Comparison of ENCODE assay signal across 7 mouse cellular contexts in the genomic region with DNA sequence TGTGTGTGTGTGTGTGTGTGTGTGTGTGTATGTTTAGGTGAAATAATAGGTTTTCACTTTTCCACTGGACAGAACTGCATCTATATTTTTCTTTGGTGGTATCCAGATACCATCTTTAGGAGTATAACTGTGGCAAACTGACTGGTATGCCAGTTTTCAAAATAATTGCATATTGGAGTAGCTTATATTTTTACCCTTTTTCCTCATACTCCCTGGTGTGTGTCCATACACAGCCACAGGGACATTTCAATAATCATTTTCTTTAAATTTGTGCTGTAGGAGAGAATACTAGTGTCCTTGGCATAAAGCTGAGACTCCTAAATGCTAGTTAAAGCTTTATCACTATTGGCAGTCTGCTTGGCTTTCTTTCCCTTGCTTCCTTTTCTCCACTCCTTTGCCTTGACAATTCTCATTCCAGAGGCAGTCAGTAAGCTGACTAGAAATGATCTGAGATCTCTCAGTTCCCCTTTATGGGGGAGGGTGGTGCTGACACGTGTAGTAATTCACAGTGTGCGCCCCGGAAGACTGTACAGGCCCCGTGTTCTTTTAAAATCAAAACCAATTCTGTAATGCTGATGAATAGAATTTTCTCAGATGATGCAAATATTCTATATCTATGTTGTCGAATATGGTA. TPM values are rescaled to one million over a fixed set of nuclear protein-coding genes. Genes with fewer than 3 reads are reported as not detected.
DNase-seq lines count a peak whose midpoint lies in the region; ATAC-seq and TF ChIP-seq lines count a peak whose summit lies in the region.

No protein-coding gene starts in this region.

- H3K9me3 ChIP-seq in forebrain, embryonic 11.5 days (ENCODE audit: control insufficient read depth, low read length): no peaks in the 10 kb centered on the region
- H3K9me3 ChIP-seq in intestine, postnatal 0 days (ENCODE audit: control insufficient read depth): no peaks in the 10 kb centered on the region

- H3K4me1 ChIP-seq in thymus, adult 2 months (replicated peaks; ENCODE audit: control insufficient read depth, insufficient read depth, low read length): no peaks in the 10 kb centered on the region
- peaks cover 3% of the 10 kb centered on the region; the same call in 1 of the 2 replicates for H3K4me1 ChIP-seq in forebrain, embryonic 11.5 days (replicated peaks; ENCODE audit: control insufficient read depth, insufficient read depth, low read length)
- H3K4me1 ChIP-seq in intestine, postnatal 0 days (replicated peaks; ENCODE audit: control insufficient read depth, insufficient read depth, low read length): no peaks in the 10 kb centered on the region

- H3K4me2 ChIP-seq in forebrain, embryonic 11.5 days (ENCODE audit: low read depth, low read length, severe bottlenecking): peak overlapping the region; percentile 64
- H3K4me2 ChIP-seq in intestine, postnatal 0 days (replicated peaks; ENCODE audit: low read depth): peak overlapping the region; percentile 77

- peak; percentile 36 for DNase-seq in thymus, adult 2 months
- no peak for DNase-seq in thymus, adult 18-20 months
- DNase-seq in forebrain, embryonic 11.5 days (ENCODE audit: low spot score): no peak
- peak; percentile 14 to 23 for DNase-seq in monocyte, adult 2 months (ENCODE audit: low read depth in 1 of 2, low spot score in 2 of 2)
- no peak for DNase-seq in frontal cortex, postnatal 10 days (ENCODE audit: low spot score in 2 of 2)
- no peak for DNase-seq in right cerebral cortex, adult 2 months (ENCODE audit: low spot score in 2 of 2)

- 0 out of 2 replicates have a peak, but pooled peaks cover 3% of the 10 kb centered on the region for H3K36me3 ChIP-seq in thymus, adult 2 months (ENCODE audit: control insufficient read depth, insufficient read depth, low read length)
- no peaks in the 10 kb centered on the region for H3K36me3 ChIP-seq in forebrain, embryonic 11.5 days (ENCODE audit: control insufficient read depth, insufficient read depth, low read length)
- H3K36me3 ChIP-seq in intestine, postnatal 0 days (ENCODE audit: control insufficient read depth, insufficient read depth): no peaks in the 10 kb centered on the region

- WGBS in thymus, adult 2 months: 2% methylated on average over 5 of the region's 5 CpGs
- WGBS in forebrain, embryonic 11.5 days: 73% methylated on average over 5 of the region's 5 CpGs
- WGBS in intestine, postnatal 0 days: 19% methylated on average over 5 of the region's 5 CpGs

- no peak for TF ChIP-seq POLR2A in thymus, adult 2 months (IDR thresholded peaks at IDR 0.05; ENCODE audit: control insufficient read depth, extremely low read depth, insufficient read depth, low read length, poor library complexity)

- peak overlapping the region; percentile 50 for H3K9ac ChIP-seq in forebrain, embryonic 11.5 days (ENCODE audit: low read length)
- peak overlapping the region; percentile 8; the same call in 1 of the 2 replicates for H3K9ac ChIP-seq in intestine, postnatal 0 days (ENCODE audit: low read depth, low read length)

- TF ChIP-seq CTCF in thymus, adult 2 months (IDR thresholded peaks at IDR 0.05; ENCODE audit: borderline replicate concordance, control insufficient read depth, extremely low read depth, insufficient read depth, low read length, poor library complexity): no peak
- TF ChIP-seq CTCF in intestine, postnatal 0 days (IDR thresholded peaks at IDR 0.05; ENCODE audit: low read depth): no peak

- no peak for ATAC-seq in forebrain, embryonic 11.5 days (replicated peaks; ENCODE audit: low FRiP score)
- ATAC-seq in intestine, postnatal 0 days: no peak

- H3K27ac ChIP-seq in thymus, adult 2 months (ENCODE audit: control insufficient read depth, insufficient read depth, low read length): no peak overlapping the region
- H3K27ac ChIP-seq in forebrain, embryonic 11.5 days (ENCODE audit: low read depth, low read length): no peak overlapping the region
- H3K27ac ChIP-seq in intestine, postnatal 0 days (ENCODE audit: low read depth, low read length): no peak overlapping the region

- H3K27me3 ChIP-seq in thymus, adult 2 months (ENCODE audit: control insufficient read depth, insufficient read depth, low read length): no peaks in the 10 kb centered on the region
- no peaks in the 10 kb centered on the region for H3K27me3 ChIP-seq in forebrain, embryonic 11.5 days (ENCODE audit: control insufficient read depth, insufficient read depth, low read length)
- H3K27me3 ChIP-seq in intestine, postnatal 0 days (replicated peaks; ENCODE audit: control insufficient read depth, insufficient read depth, low read length): no peaks in the 10 kb centered on the region

- no peak overlapping the region for H3K4me3 ChIP-seq in thymus, adult 2 months (ENCODE audit: control insufficient read depth, insufficient read depth, low read length)
- peak overlapping the region; percentile 99 for H3K4me3 ChIP-seq in forebrain, embryonic 11.5 days (ENCODE audit: low read depth, low read length)
- H3K4me3 ChIP-seq in intestine, postnatal 0 days (ENCODE audit: low read depth, low read length): peak overlapping the region; percentile 100

RNA-seq across cellular contexts. Expression of gene Rsbn1, which starts 2.4 kb away (rescaled TPM):
- polyA plus RNA-seq in thymus, adult 2 months (2012; rRNA removed): 10.9 and 12.9 TPM in 2 replicates
- polyA plus RNA-seq in forebrain, embryonic 11.5 days (2014; fragmentation: Nextera tagmentation; extraction: Ambion mirVana): 21.6 and 23.6 TPM in 2 replicates
- polyA plus RNA-seq in intestine, postnatal 0 days (2015; fragmentation: Nextera tagmentation; extraction: Ambion mirVana): 5.3 and 5.5 TPM in 2 replicates

RNA-seq across cellular contexts. Expression of gene Phtf1, which starts 51.6 kb away (rescaled TPM):
- polyA plus RNA-seq in thymus, adult 2 months (2012; rRNA removed): 16.9 and 20.7 TPM in 2 replicates
- polyA plus RNA-seq in forebrain, embryonic 11.5 days (2014; fragmentation: Nextera tagmentation; extraction: Ambion mirVana): 46.8 and 49.7 TPM in 2 replicates
- 6.4 and 7.1 TPM in 2 replicates for polyA plus RNA-seq in intestine, postnatal 0 days (2015; fragmentation: Nextera tagmentation; extraction: Ambion mirVana)

RNA-seq across cellular contexts. Expression of gene Ptpn22, which starts 56.7 kb away (rescaled TPM):
- polyA plus RNA-seq in thymus, adult 2 months (2012; rRNA removed): 60.4 and 68.3 TPM in 2 replicates
- 0.37 and 0.68 TPM in 2 replicates for polyA plus RNA-seq in forebrain, embryonic 11.5 days (2014; fragmentation: Nextera tagmentation; extraction: Ambion mirVana)
- 1.5 TPM in 2 replicates for polyA plus RNA-seq in intestine, postnatal 0 days (2015; fragmentation: Nextera tagmentation; extraction: Ambion mirVana)

Comparison
In these comparisons a context has a peak if more than half of its experiments do, and no peak if none do; other contexts are left out.
1. DNase-seq: peak in thymus, adult 2 months (single experiment) and monocyte, adult 2 months (2 of 2); none in thymus, adult 18-20 months (0 of 2), forebrain, embryonic 11.5 days (single experiment), frontal cortex, postnatal 10 days (0 of 2) and right cerebral cortex, adult 2 months (0 of 2).
2. RNA of gene Ptpn22, which starts 56.7 kb away (polyA plus RNA-seq): 60.4 to 68.3 TPM in thymus, adult 2 months; 1.5 TPM in intestine, postnatal 0 days and 0.37 to 0.68 TPM in forebrain, embryonic 11.5 days; every median in the first group is over 10 times any median in the second.